Mouse (Mus musculus) large intestine, adult 2 months (tissue): ENCODE measurements around the gene Accsl. TPM values are rescaled to one million over a fixed set of nuclear protein-coding genes. Genes with fewer than 3 reads are reported as not detected.
A peak's percentile ranks its signal among the peaks of the same experiment; 100 is the strongest.

Experiments used
- DNase-seq: peaks from one replicate; pipeline ENCODE4 v3.0.0-alpha.2; 2012; ENCODE audit warnings: low read depth, low spot score
- WGBS: fragments of 180-500 bp; shearing (Covaris S2); methylation state at CpG from one replicate; pipeline ENCODE4 v1.1.7; 2018; 5-methylcytosine and 5-hydroxymethylcytosine counted together
- polyA plus RNA-seq: library from polyadenylated mRNA; depleted of rRNA; stranded (reverse); fragments of >200 nt; gene quantifications from 2 replicates; pipeline ENCODE4 v1.2.3, GENCODE M21; 2012; rRNA removed

The Accsl gene
- polyA plus RNA-seq, 1 experiment = 0.27 TPM

DNA sequence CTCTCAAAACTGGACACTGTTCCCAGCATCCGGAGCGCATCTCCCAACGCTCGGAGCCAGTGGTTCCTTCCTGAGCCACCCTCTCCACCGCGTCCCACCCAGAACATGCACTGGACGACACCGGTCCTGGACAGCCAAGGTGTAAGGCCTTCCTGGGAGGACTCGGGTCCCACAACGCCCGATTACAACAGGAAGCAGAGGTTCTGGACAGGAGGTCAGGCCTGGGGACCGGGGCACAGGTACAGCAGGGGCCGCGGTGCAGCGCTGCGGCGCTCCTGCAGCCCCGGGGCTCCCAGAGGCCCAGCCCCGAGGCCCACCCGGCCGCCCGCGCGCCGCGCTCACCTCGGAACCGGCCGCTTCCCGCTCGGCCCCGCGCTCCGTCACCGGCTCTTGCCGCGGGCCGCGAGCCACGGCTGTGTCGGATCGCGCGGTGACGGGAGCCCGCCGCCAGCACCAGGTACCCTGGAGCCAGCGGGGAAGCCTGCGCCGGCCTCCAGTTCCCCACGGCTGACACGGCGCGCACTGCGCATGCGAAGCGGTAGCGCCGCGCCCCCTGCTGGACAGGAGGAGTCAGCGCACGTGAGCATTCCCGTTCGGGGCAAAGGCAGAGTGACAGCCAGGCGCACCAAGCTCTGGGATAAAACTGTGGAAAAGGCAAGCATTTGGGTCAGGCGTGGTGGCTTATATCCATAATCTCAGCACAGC is 46.8 kb downstream of the Accsl start, which contains the start of gene Ext2:
Gene Ext2 (minus strand): TSS at position 524 of the 705 bp plus-strand sequence.
- 1% methylated on average over 65 of the region's 66 CpGs for WGBS

GRCm38 (mm10) chr2:93817791-93818190 is 51.2 kb downstream of the Accsl start:
- 94% methylated on average over 5 of the region's 5 CpGs for WGBS
- no peak for DNase-seq

More for the DNA sequence above, 46.8 kb downstream of the Accsl start, which contains the start of gene Ext2:
- DNase-seq = peak; percentile 54

- WGBS = 96% methylated on average over 22 of the region's 22 CpGs
- no peak for DNase-seq
These were observed 55.6 kb downstream of the Accsl start for GRCm38 (mm10) chr2:93813343-93813742.

DNA sequence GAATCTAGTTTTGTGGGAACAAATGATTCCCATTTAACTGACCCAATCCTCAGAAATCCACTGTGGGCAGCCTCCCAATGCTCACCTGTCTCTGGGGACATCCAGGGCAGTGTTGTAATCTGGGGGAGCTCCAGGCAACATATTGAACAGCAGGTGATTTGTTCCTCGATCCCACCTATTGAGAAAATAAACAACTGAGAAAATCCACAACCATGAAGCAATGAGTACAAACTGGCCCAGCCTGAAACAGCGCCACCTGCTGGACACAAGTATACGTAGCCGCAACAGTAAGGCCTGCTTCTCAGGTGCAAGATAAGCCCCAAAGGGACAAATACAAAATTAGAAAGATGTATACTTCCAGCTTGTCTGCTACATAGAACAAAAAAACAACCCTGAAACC is 57.1 kb downstream of the Accsl start:
- DNase-seq = peak; percentile 32
- 33% methylated on average over 4 of the region's 4 CpGs for WGBS

DNA sequence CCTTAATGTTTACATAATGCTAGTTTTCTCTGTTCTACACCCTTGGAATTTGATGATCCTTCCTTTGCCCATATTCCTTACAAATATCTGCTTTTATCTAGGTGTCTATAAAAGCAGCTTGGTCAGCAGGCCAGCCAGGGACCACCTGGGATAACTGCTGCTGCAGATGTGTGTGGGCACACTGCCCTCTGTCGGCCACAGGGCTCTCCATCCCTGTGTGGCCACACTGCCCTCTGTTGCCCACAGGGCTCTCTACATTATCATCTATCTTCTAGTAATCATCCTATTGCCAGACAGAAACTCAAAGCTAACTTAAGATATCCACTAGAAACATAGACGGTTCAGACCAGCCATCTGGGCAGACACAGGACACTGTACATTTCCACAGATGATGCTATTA is 59.0 kb downstream of the Accsl start:
- 8% methylated on average over 2 of the region's 2 CpGs for WGBS
- DNase-seq = no peak

DNA sequence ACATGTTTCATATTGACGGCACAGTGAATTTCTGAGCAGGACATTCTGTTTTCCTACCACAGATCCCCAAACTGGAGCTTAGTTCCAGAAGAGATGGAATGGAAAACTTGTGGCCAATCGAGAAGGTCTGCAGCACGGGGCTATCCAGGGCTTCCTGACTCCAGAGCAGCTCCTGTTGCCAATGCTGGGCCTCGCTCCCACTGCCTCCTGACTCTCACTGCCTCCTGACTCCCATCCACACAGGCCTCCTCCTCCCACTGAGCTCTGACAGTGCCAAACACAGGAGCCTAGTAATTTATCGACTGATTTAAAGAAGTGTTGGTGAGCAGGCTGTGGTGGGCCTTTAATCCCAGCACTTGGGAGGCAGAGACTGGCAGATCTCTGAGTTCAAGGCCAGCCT is 60.9 kb downstream of the Accsl start:
- 91% methylated on average over 5 of the region's 5 CpGs for WGBS
- DNase-seq = no peak

DNA sequence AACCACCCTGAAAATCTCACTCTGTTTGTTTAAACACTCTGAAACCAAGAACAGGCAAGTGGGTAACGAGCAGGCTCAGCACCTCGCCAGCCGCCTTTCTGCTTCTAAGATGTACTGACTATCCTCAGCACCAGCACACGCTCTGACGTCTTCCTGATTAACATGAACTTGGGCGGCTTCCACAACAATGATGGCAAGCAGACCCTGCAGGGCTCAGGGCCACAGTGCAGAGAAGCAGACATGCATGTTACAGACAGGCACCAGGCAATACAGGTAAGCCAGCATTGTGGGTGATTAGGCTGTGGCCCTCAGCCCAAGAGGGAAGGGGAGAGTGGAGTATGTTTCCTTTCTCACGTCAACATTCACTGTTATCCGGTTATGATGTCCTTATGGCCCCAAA is 61.5 kb downstream of the Accsl start:
- DNase-seq = no peak
- 80% methylated on average over 8 of the region's 8 CpGs for WGBS

DNA sequence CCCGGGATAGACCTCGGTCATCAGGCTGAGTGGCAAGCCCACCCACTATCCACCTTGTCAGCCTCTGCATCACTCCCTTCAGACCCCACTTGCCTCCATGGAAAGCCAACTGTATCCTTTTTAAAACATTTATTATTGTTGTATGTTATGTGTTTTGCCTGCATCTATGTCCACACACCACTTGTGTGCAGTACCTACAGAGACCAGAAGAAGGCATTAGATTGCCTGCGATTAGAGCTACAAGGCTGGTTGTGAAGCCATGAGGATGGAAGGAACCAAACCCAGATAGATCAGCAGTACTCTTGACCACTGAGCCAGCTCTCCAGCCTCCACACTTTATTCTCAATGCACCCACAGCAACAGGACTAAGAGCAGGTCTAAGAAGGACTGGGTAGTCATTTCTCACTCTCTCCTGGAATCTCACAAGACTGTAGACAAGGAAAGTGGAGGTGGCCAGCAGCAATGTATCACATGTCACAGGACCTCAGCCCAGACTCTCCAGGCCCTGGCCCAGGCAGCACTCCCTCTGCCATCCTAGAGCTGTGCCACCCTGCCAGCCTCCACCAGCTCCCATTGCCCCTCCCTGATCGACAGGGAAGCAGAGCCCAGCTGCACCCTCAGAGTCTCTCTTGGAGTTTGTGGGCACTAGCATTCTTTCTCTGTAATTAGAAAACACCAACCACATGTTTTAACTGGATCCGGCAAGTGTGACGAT is 62.3 kb downstream of the Accsl start:
- 86% methylated on average over 6 of the region's 6 CpGs for WGBS
- DNase-seq = no peak

DNA sequence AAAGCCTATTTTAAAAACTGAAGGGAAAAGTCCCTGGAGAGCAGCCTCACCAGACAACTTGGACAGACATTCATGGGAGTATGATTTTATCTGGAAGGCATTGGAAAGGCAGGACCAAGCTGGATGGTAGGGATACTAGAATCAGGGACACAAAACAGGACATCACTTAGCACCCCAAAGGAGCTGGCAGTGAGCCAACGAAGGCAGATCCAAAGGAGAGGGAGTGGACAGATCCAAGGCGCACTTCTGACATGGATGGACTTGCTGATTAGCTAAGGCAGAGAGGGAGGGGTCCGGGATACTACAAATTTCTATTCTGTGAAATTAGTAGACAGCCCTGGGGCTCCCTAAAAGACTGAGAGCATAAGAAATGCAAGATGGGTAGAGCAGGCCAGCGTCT is 63.4 kb downstream of the Accsl start:
- WGBS = 85% methylated on average over 4 of the region's 4 CpGs
- DNase-seq = no peak

Other genes with a start within 250 kb of the Accsl start
- gene Alx4, start 226.8 kb downstream of the Accsl start, polyA plus RNA-seq = 0.02 TPM in 1 of 2 replicates, not detected in the other
- 29.6 and 31.6 TPM in 2 replicates for gene Ext2, start 46.6 kb downstream of the Accsl start, polyA plus RNA-seq
- 6.0 and 9.2 TPM in 2 replicates for gene Accs, start 19.2 kb downstream of the Accsl start, polyA plus RNA-seq
- 14.9 and 17.2 TPM in 2 replicates for gene Gm13889, start 88.0 kb upstream of the Accsl start, polyA plus RNA-seq
- gene Gm27027, start 127.2 kb upstream of the Accsl start, polyA plus RNA-seq = not detected in 2 replicates
- gene Alkbh3, start 141.7 kb upstream of the Accsl start, polyA plus RNA-seq = 47.0 and 52.2 TPM in 2 replicates